Mouse (Mus musculus) bone marrow, adult 2 months (tissue): Measurements from ENCODE around the gene Vwf. TPM values are rescaled to one million over a fixed set of nuclear protein-coding genes. Genes with fewer than 3 reads are reported as not detected.

Experiments
- H3K27ac ChIP-seq: fragments of 200-500 bp; 2 replicates; pipeline ENCODE4 v1.5.1; 2012; ENCODE audit warnings: low read depth, mild to moderate bottlenecking, control low read depth, inconsistent platforms, low read length; ENCODE audit not compliant: control insufficient read depth, poor library complexity, insufficient read depth
- H3K4me1 ChIP-seq: fragments of 200-500 bp; 2 replicates; pipeline ENCODE4 v1.6.1; 2011; ENCODE audit warnings: low read length; ENCODE audit not compliant: control insufficient read depth, insufficient read depth
- H3K4me3 ChIP-seq: fragments of 200-500 bp; replicated peaks from 2 replicates; pipeline ENCODE3; 2011; ENCODE audit warnings: mild to moderate bottlenecking, low read depth, low read length, control low read depth; ENCODE audit not compliant: control insufficient read depth
- CTCF ChIP-seq: fragments of 200-500 bp; IDR thresholded peaks from 2 replicates; pipeline ENCODE4 v1.5.1; 2011; ENCODE audit warnings: low read length, control low read depth; ENCODE audit not compliant: control insufficient read depth, insufficient read depth
- POLR2A ChIP-seq: fragments of 200-500 bp; IDR thresholded peaks from 2 replicates; pipeline ENCODE4 v1.6.1; 2011; ENCODE audit warnings: low read depth, mild to moderate bottlenecking, control low read depth, low read length, borderline replicate concordance; ENCODE audit not compliant: control insufficient read depth
- WGBS: fragments of 180-500 bp; shearing (Covaris S2); methylation state at CpG from one replicate; pipeline ENCODE4 v1.1.7; 2018; 5-methylcytosine and 5-hydroxymethylcytosine counted together
- polyA plus RNA-seq: library from polyadenylated mRNA; stranded (reverse); fragments of >200 nt; gene quantifications from 2 replicates; pipeline ENCODE4 v1.2.4, GENCODE M21; 2011; ENCODE audit warnings: low replicate concordance; ENCODE audit not compliant: missing spikeins, insufficient read depth, insufficient read length

Gene Vwf
- polyA plus RNA-seq, 1 experiment = 147 TPM

DNA sequence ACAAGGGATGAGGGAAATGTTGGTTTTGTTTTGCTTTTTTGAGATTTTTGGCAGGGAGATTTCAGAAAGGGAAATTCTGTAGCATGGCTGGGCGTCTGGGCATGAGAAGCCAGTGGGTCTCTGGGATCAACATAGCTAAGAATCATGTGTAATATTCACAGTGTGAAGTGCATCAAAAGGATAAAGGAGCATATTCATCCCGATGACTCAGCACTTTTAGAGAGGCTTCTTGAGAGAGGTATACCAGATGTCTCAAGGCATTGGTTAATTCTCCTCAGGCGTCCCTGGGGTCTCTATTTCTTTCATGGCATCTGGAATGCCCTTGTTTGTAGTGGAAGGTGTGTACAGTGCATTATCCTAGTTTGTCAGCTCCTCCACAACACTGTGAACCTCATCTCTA lies 125.3 kb downstream of the Vwf start:
- Histone ChIP-seq H3K4me1 (no peaks in the 10 kb centered on the region), H3K27ac (no peak overlapping the region), H3K4me3 (no peak overlapping the region)
- no peak for TF ChIP-seq CTCF
- TF ChIP-seq POLR2A = no peak
- 76% methylated on average over 3 of the region's 3 CpGs for WGBS

DNA sequence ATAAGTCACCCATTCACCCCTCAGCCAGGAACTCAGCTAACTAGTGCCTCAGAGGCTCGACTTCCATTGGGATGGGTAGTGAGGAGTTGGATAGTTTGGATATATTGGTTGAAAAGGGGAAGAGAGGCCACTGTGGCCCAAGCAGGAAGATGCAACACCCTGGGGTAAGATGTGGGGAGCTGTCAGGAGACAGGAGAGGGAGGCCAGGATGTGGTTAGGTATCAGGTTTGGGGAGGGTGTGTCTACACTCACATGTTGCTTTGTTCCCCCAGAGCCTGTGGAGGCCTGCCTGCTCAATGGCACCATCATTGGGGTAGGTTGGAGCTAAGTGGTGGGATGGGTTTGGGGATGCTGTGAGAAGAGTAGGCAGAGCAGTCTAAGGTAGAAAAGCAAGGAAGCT lies 131.9 kb downstream of the Vwf start:
- TF ChIP-seq POLR2A (no peak), CTCF (no peak)
- WGBS = 53% methylated on average over 1 of the region's 1 CpGs

DNA sequence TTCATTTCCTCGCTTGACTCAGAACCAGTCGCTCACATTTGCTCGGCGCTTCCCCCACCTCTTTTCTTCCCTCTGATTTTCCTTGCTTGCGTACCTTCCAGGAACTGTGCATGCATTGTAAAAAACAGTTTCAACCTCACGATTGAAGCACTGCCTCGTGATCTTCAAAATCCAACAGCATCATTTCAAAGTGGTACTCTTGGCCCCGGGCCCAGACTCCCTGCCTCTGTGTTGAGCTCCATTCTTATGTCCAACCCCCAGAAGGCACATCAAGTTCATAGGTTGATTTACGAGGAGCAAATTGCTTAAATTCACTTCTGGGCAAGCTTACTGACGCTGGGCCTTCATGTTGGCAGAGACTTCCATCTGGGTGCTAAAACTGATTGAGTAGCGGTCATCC lies 134.0 kb downstream of the Vwf start:
- Histone ChIP-seq H3K4me3 (no peak overlapping the region), H3K4me1 (no peaks in the 10 kb centered on the region), H3K27ac (no peak overlapping the region)
- no peak for TF ChIP-seq POLR2A
- no peak for TF ChIP-seq CTCF
- WGBS = 90% methylated on average over 11 of the region's 11 CpGs

More for the DNA sequence above, 131.9 kb downstream of the Vwf start:
- H3K4me1 ChIP-seq = no peaks in the 10 kb centered on the region
- H3K4me3 ChIP-seq = no peak overlapping the region
- no peak overlapping the region for H3K27ac ChIP-seq

- Histone ChIP-seq H3K4me3 (no peak overlapping the region), H3K4me1 (no peaks in the 10 kb centered on the region), H3K27ac (no peak overlapping the region)
- TF ChIP-seq POLR2A (no peak), CTCF (no peak)
Observed at GRCm38 (mm10) chr6:125685420-125685819, 138.8 kb downstream of the Vwf start.

GRCm38 (mm10) chr6:125687986-125688385 lies 141.4 kb downstream of the Vwf start:
- WGBS = 66% methylated on average over 1 of the region's 1 CpGs
- H3K4me3 ChIP-seq = no peak overlapping the region
- TF ChIP-seq CTCF = no peak
- no peak for TF ChIP-seq POLR2A
- H3K27ac ChIP-seq = no peak overlapping the region
- H3K4me1 ChIP-seq = no peaks in the 10 kb centered on the region

DNA sequence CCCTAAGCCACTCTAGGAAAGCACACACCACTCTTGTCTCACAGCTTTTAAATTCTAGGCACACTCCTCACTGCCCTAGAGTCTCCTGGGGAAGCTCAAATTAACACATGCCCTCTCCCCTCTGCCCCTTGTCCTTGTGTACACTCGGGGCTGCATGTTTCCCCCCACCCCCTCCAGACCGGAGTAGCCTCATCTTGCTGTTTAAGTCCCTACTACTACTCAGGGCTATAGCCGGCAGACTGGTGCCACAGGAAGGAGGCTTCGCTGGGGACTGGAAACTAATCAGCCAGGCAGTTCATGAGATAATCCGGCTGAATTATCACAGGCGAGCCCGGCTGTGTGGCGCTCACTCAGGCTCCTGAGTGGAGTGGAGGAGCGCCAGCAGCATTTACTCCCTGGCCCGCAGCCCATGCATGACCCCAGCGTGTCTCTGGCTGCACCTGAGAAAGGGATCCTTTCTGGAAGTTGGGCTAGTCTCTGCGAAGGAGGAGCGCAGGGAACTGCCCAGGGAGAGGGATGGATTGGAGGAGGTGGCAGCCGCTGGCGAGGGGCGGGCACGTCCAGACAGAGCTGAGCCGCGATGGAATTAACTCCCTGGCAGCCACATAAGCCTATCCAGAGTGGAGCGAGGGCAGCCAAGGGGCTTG lies 143.6 kb downstream of the Vwf start, which contains the start of gene Ano2:
TSS of gene Ano2 (plus strand) at position 363 of the 647 bp plus-strand sequence.
- Histone ChIP-seq H3K4me1 (no peaks in the 10 kb centered on the region), H3K27ac (no peak within 1 kb of the TSS), H3K4me3 (no peak within 1 kb of the TSS)
- TF ChIP-seq POLR2A = no peak
- no peak for TF ChIP-seq CTCF
- 66% methylated on average over 20 of the region's 20 CpGs for WGBS

- 50% methylated on average over 2 of the region's 2 CpGs for WGBS
- no peak for TF ChIP-seq CTCF
- no peak for TF ChIP-seq POLR2A
- H3K4me3 ChIP-seq = no peak overlapping the region
- H3K27ac ChIP-seq = no peak overlapping the region
- no peaks in the 10 kb centered on the region for H3K4me1 ChIP-seq
Observed at GRCm38 (mm10) chr6:125701146-125701545, 154.6 kb downstream of the Vwf start.

GRCm38 (mm10) chr6:125711261-125711660 lies 164.7 kb downstream of the Vwf start:
- 87% methylated on average over 16 of the region's 16 CpGs for WGBS
- Histone ChIP-seq H3K27ac (no peak overlapping the region; the same call in 1 of the 2 replicates), H3K4me3 (no peak overlapping the region), H3K4me1 (no peaks in the 10 kb centered on the region)
- TF ChIP-seq POLR2A (no peak), CTCF (no peak)

DNA sequence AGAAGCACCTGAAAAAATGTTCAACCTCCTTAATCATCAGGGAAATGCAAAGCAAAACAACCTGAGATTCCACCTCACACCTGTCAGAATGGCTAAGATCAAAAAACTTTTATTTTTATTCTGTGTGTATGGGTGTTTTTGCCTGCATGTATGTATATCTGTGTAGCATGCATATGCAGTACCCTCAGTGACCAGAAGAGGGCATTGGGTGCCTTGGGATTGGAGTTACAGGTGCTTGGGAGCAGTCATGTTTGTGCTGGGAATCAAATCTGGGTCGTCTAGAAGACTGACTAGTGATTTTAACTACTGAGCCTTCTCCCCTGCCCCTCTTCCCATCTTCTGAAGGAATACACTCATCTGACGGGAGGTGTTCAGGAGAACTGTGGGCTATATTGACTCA lies 179.8 kb downstream of the Vwf start:
- no peak for TF ChIP-seq POLR2A
- TF ChIP-seq CTCF = no peak
- WGBS = 78% methylated on average over 2 of the region's 2 CpGs

More for the DNA sequence above, 179.8 kb downstream of the Vwf start:
- Histone ChIP-seq H3K27ac (no peak overlapping the region), H3K4me3 (no peak overlapping the region), H3K4me1 (no peaks in the 10 kb centered on the region)
